Mouse (Mus musculus) erythroblast, embryonic 14.5 days (primary cell): Measurements from ENCODE around the gene Miip.

Experiments used
- GATA1 ChIP-seq: IDR thresholded peaks from 2 replicates; pipeline ENCODE4 v1.6.1; 2012; ENCODE audit warnings: low read length, inconsistent platforms, mixed read lengths
- TAL1 ChIP-seq: IDR thresholded peaks from 3 replicates; pipeline ENCODE4 v1.6.1; 2012; ENCODE audit warnings: low read length, inconsistent platforms, mixed read lengths

- TF ChIP-seq TAL1 (no peak), GATA1 (no peak)
These were observed 9.9 kb upstream of the Miip start for GRCm38 (mm10) chr4:147878537-147878936.
